Mouse (Mus musculus): Measurements from ENCODE around the gene Gm1673. TPM values are rescaled to one million over a fixed set of nuclear protein-coding genes. Genes with fewer than 3 reads are reported as not detected.
"Not testable (repeated sequence)": the region's sequence is repeated elsewhere in the genome, so short reads cannot be mapped to it uniquely, and the experiment has no call there.

Gene Gm1673
- polyA plus RNA-seq (2014; fragmentation: Nextera tagmentation; extraction: Ambion mirVana) = 67.7 and 87.1 TPM in 2 replicates

DNA sequence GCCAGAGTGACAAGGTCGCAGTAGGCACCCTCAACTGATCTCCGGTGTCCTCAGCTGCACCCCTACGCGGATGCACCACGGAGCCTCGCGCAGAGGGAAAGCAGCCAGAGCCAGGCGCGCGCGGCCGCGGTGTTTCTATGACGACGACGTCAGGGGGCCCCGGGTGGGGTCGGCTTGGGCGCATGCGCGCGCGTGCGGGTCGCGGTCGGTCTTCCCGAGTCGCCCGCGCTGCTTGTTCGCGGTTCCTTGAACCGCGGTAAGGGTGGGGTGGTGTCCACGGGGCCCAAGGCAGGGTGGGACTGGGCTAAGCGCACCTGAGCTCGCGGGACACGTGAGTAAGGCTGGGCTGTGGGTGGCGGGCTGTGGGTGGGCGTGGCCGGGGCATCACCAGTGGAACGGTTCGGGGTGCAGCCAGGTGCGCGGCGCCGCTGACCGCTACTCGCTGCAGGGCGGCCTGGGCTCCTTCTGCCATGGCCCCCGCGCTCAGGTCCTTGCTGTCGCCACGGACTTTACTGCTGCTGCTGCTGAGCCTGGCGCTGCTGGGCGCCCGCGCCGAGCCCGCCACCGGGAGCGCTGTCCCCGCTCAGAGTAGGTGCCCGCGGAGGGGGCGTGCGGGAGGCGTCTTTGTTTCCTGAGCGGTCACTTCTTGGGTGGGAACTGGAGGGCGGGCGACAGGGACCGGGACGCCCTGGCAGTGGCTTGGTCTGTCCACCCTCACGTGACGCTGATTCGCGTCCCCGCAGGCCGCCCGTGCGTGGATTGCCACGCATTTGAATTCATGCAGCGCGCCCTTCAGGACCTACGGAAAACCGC lies at the start of gene Gm1673:
Gene Gm1673, plus strand, starts transcription at position 125 of the 813 bp plus-strand sequence.
- WGBS (ENCODE audit: insufficient replicate concordance) = 1% methylated on average over 88 of the region's 88 CpGs
- H3K4me2 ChIP-seq = peak within 1 kb of the TSS; percentile 88
- H3K9me3 ChIP-seq (replicated peaks; ENCODE audit: control insufficient read depth, low read length) = no peaks in the 10 kb centered on the region

DNA sequence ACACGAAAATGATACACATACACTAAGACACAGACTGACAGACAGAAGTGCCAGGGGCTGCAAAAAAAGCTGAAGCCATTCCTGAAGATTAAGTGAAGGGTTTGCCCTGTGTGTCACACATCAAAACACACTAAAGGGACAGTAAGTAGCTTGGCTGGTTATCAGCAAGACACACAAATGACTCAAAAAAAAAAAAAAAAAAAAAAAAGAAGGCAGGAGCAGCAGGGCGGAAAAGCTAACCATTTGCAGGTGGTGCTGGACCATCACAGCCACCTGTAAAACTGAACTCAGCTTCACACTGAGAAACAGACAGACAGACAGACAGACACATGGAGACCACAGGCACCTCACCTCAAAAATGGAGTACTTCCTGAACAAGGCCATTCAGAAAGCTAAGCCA lies 49.2 kb upstream of the Gm1673 start:
- Histone ChIP-seq H3K4me3 (ENCODE audit: low read depth, low read length) (no peak overlapping the region), H3K27ac (ENCODE audit: low read depth, low read length) (no peak overlapping the region), H3K4me1 (ENCODE audit: control insufficient read depth, insufficient read depth, low read length) (peaks cover 8% of the 10 kb centered on the region), H3K36me3 (ENCODE audit: control insufficient read depth, insufficient read depth, low read length) (peaks cover 12% of the 10 kb centered on the region), H3K9me3 (replicated peaks; ENCODE audit: control insufficient read depth, low read length) (no peaks in the 10 kb centered on the region), H3K4me2 (peak overlapping the region; percentile 69), H3K27me3 (ENCODE audit: control insufficient read depth, insufficient read depth, low read length) (no peaks in the 10 kb centered on the region), H3K9ac (ENCODE audit: low read depth, low read length) (no peak overlapping the region)
- no peak for ATAC-seq (replicated peaks; ENCODE audit: insufficient number of reproducible peaks, low FRiP score, low TSS enrichment)
- 90% methylated on average over 2 of the region's 2 CpGs for WGBS (ENCODE audit: insufficient replicate concordance)

More for the DNA sequence above, at the start of gene Gm1673:
- H3K4me1 ChIP-seq (ENCODE audit: control insufficient read depth, insufficient read depth, low read length) = peaks cover 6% of the 10 kb centered on the region; the same call in 1 of the 2 replicates
- peak within 1 kb of the TSS; percentile 73 for H3K4me3 ChIP-seq (ENCODE audit: low read depth, low read length)
- no peak within 1 kb of the TSS for H3K27ac ChIP-seq (ENCODE audit: low read depth, low read length)
- H3K36me3 ChIP-seq (ENCODE audit: control insufficient read depth, insufficient read depth, low read length) = no peaks in the 10 kb centered on the region
- peaks cover 12% of the 10 kb centered on the region for H3K27me3 ChIP-seq (ENCODE audit: control insufficient read depth, insufficient read depth, low read length)
- peak within 1 kb of the TSS; percentile 71 for H3K9ac ChIP-seq (ENCODE audit: low read depth, low read length)
- ATAC-seq (replicated peaks; ENCODE audit: insufficient number of reproducible peaks, low FRiP score, low TSS enrichment) = peak; percentile 76

DNA sequence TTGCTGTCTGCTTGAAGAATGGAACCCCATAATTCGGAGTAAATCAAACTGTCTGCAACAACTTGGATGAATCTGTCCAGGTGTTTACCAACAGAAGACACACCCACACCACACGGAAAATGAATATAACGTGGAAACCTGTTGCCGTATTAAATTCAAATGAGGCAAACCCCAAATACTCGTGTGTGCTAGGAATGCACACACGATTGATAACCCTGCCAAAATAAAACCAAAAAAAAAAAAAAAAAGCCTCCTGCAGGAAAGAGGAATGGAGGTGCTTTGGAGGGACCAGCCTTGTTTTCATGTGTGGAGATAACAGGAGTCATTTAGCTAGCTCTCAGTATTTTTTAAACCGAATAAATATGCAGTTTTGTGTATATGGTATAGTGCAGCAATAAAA lies 48.4 kb upstream of the Gm1673 start:
- Histone ChIP-seq H3K27me3 (ENCODE audit: control insufficient read depth, insufficient read depth, low read length) (no peaks in the 10 kb centered on the region), H3K4me3 (ENCODE audit: low read depth, low read length) (peak overlapping the region; percentile 88), H3K27ac (ENCODE audit: low read depth, low read length) (no peak overlapping the region), H3K4me2 (peak overlapping the region; percentile 69), H3K4me1 (ENCODE audit: control insufficient read depth, insufficient read depth, low read length) (peaks cover 8% of the 10 kb centered on the region), H3K9me3 (replicated peaks; ENCODE audit: control insufficient read depth, low read length) (no peaks in the 10 kb centered on the region), H3K36me3 (ENCODE audit: control insufficient read depth, insufficient read depth, low read length) (peaks cover 5% of the 10 kb centered on the region), H3K9ac (ENCODE audit: low read depth, low read length) (no peak overlapping the region)
- 75% methylated on average over 7 of the region's 7 CpGs for WGBS (ENCODE audit: insufficient replicate concordance)
- ATAC-seq (replicated peaks; ENCODE audit: insufficient number of reproducible peaks, low FRiP score, low TSS enrichment) = no peak

DNA sequence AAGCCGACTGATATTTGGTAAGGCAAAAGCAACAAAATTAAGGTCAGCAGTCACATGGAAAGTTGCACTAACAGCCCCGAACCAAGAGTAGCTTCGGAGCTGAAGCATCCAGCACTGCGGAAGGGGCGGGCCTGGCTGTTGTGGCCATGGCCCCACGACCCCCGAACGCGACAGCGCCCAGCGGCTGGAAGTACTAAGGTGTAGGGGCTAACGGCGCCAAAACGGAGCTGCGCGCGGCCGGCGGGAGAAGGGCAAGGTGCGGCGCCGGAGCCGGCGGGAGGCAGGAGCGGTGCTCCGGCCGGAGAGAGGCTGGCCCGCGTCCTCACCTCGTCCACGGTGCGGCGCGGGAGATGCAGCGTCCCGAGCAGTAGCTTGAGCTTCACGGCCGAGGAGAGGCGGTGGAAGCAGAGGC lies 47.5 kb upstream of the Gm1673 start:
- Histone ChIP-seq H3K27me3 (ENCODE audit: control insufficient read depth, insufficient read depth, low read length) (no peaks in the 10 kb centered on the region), H3K27ac (ENCODE audit: low read depth, low read length) (peak overlapping the region; percentile 93), H3K36me3 (ENCODE audit: control insufficient read depth, insufficient read depth, low read length) (peaks cover 4% of the 10 kb centered on the region), H3K9ac (ENCODE audit: low read depth, low read length) (peak overlapping the region; percentile 97), H3K4me1 (ENCODE audit: control insufficient read depth, insufficient read depth, low read length) (peaks cover 8% of the 10 kb centered on the region), H3K9me3 (replicated peaks; ENCODE audit: control insufficient read depth, low read length) (no peaks in the 10 kb centered on the region; the same call in 1 of the 2 replicates), H3K4me3 (ENCODE audit: low read depth, low read length) (peak overlapping the region; percentile 88), H3K4me2 (peak overlapping the region; percentile 69)
- peak; percentile 71 for ATAC-seq (replicated peaks; ENCODE audit: insufficient number of reproducible peaks, low FRiP score, low TSS enrichment)
- under 1% methylated on average over 38 of the region's 39 CpGs for WGBS (ENCODE audit: insufficient replicate concordance)

DNA sequence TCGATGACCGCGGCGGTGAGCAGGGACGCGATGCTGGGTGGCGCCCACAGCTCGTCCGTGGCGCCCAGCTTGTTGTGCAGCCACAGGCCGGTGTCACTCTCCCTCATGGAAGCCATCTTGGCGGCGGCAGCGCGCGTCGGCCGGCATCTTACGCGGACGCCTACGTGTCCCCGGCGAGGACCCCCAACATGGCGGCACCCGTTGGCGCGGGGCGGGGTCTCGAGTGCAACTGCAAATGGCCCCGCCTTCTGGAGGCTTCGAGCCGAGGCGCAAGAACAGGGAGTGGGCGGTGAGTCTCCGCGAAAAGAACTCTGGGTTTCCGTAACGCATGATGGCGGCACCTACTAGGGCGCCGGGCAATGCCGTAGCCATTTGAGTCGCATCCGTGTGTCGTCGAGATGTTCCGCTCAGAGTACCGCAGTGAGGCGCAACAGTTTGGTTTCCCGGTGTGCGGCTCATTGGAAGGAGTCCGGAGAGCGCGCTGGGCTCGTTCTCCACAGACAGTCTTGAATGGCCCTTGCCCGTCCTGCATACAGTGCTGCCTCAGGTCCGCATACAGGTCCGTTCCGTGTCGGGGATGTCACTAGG lies 47.0 kb upstream of the Gm1673 start, which contains the start of gene Nelfa:
Gene Nelfa, minus strand, starts transcription at position 294 of the 588 bp plus-strand sequence.
- H3K36me3 ChIP-seq (ENCODE audit: control insufficient read depth, insufficient read depth, low read length) = peaks cover 4% of the 10 kb centered on the region
- WGBS (ENCODE audit: insufficient replicate concordance) = under 1% methylated on average over 61 of the region's 61 CpGs

DNA sequence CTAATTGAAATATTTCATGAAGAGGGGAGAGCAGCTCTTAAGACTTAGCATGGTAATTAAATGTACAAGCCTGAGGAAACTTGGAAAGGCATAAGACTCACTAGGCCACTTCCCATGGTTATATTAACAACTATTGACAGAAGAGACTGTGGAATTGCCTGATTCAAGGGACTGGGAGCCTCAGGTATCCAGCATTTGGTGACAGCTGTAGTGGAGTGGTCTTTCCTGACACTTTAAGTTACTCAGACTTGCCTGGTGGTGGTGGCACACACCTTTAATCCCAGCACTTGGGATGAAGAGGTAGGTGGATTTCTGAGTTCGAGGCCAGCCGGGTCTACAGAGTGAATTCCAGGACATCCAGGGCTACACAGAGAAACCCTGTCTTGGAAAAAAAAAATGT lies 46.0 kb upstream of the Gm1673 start:
- Histone ChIP-seq H3K36me3 (ENCODE audit: control insufficient read depth, insufficient read depth, low read length) (peaks cover 4% of the 10 kb centered on the region), H3K27ac (ENCODE audit: low read depth, low read length) (no peak overlapping the region), H3K4me3 (ENCODE audit: low read depth, low read length) (peak overlapping the region; percentile 88; the same call in 1 of the 2 replicates), H3K4me2 (peak overlapping the region; percentile 79), H3K4me1 (ENCODE audit: control insufficient read depth, insufficient read depth, low read length) (peaks cover 8% of the 10 kb centered on the region), H3K9ac (ENCODE audit: low read depth, low read length) (no peak overlapping the region), H3K27me3 (ENCODE audit: control insufficient read depth, insufficient read depth, low read length) (no peaks in the 10 kb centered on the region), H3K9me3 (replicated peaks; ENCODE audit: control insufficient read depth, low read length) (peaks cover 3% of the 10 kb centered on the region; the same call in 1 of the 2 replicates)
- 93% methylated on average over 2 of the region's 2 CpGs for WGBS (ENCODE audit: insufficient replicate concordance)
- ATAC-seq (replicated peaks; ENCODE audit: insufficient number of reproducible peaks, low FRiP score, low TSS enrichment) = no peak

More for the DNA sequence above, 47.0 kb upstream of the Gm1673 start, which contains the start of gene Nelfa:
- Histone ChIP-seq H3K4me3 (ENCODE audit: low read depth, low read length) (peak within 1 kb of the TSS; percentile 88), H3K9me3 (replicated peaks; ENCODE audit: control insufficient read depth, low read length) (no peaks in the 10 kb centered on the region; the same call in 1 of the 2 replicates), H3K27ac (ENCODE audit: low read depth, low read length) (peak within 1 kb of the TSS; percentile 93), H3K4me1 (ENCODE audit: control insufficient read depth, insufficient read depth, low read length) (peaks cover 8% of the 10 kb centered on the region), H3K4me2 (peak within 1 kb of the TSS; percentile 79), H3K27me3 (ENCODE audit: control insufficient read depth, insufficient read depth, low read length) (no peaks in the 10 kb centered on the region), H3K9ac (ENCODE audit: low read depth, low read length) (peak within 1 kb of the TSS; percentile 97)
- ATAC-seq (replicated peaks; ENCODE audit: insufficient number of reproducible peaks, low FRiP score, low TSS enrichment) = peak; percentile 96

DNA sequence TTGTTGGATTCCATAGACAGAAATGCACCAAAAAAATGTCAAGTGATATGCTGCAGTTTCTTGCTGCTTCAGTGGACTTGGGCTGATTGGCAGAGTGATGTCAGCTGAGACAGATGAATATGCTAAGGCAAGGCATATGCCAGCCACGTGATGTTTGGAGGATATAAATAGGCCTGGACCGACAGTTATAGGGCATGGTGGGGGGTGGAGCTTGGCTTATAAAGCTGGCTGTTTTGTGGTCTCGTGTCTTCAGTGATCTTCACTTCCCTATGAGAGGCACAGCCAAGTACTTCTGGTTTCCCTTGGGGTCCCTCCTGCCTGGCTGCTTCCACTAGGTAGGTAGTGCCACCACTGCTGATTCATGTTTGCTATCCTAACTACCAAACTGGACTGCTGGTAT lies 44.8 kb upstream of the Gm1673 start:
- Histone ChIP-seq H3K4me2 (no peak overlapping the region), H3K4me3 (ENCODE audit: low read depth, low read length) (no peak overlapping the region), H3K4me1 (ENCODE audit: control insufficient read depth, insufficient read depth, low read length) (peaks cover 8% of the 10 kb centered on the region), H3K9ac (ENCODE audit: low read depth, low read length) (no peak overlapping the region), H3K27me3 (ENCODE audit: control insufficient read depth, insufficient read depth, low read length) (no peaks in the 10 kb centered on the region), H3K9me3 (replicated peaks; ENCODE audit: control insufficient read depth, low read length) (peaks cover 3% of the 10 kb centered on the region; the same call in 1 of the 2 replicates), H3K27ac (ENCODE audit: low read depth, low read length) (no peak overlapping the region), H3K36me3 (ENCODE audit: control insufficient read depth, insufficient read depth, low read length) (peaks cover 4% of the 10 kb centered on the region)
- 83% methylated on average over 3 of the region's 3 CpGs for WGBS (ENCODE audit: insufficient replicate concordance)
- no peak for ATAC-seq (replicated peaks; ENCODE audit: insufficient number of reproducible peaks, low FRiP score, low TSS enrichment)

DNA sequence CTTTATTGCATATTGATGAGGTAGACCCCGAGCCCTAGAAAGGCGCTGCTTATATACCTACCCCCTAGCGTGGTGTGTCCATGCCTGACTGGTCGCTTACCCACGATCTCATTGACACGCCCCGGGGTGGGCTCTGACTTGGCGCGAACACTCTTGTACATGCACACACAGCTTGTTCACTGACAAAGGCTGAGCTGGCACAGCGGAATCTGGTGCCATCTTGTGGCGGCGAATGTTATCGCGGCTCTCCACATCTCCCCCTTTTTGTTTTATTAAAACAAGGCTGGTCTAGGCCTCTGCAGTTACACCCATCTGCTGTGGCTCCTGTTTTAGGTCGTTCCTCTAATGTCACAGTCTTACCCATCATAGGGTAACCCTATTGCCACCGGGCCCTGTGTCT lies 36.2 kb upstream of the Gm1673 start:
- not testable (repeated sequence) for H3K27ac ChIP-seq (ENCODE audit: low read depth, low read length); H3K9ac ChIP-seq (ENCODE audit: low read depth, low read length); H3K4me2 ChIP-seq; H3K27me3 ChIP-seq (ENCODE audit: control insufficient read depth, insufficient read depth, low read length); ATAC-seq (replicated peaks; ENCODE audit: insufficient number of reproducible peaks, low FRiP score, low TSS enrichment); H3K36me3 ChIP-seq (ENCODE audit: control insufficient read depth, insufficient read depth, low read length); H3K4me3 ChIP-seq (ENCODE audit: low read depth, low read length); H3K4me1 ChIP-seq (ENCODE audit: control insufficient read depth, insufficient read depth, low read length); H3K9me3 ChIP-seq (replicated peaks; ENCODE audit: control insufficient read depth, low read length)
- WGBS (ENCODE audit: insufficient replicate concordance) = 78% methylated on average over 16 of the region's 16 CpGs

Measured in heart, embryonic 11.5 days (tissue).